ENCODE assay signal across 20 mouse cellular contexts in genomic region chr14:11828086-11828485, GRCm38 (mm10).
A peak's percentile ranks its signal among the peaks of the same experiment; 100 is the strongest.
DNase-seq lines count a peak whose midpoint lies in the region; TF ChIP-seq lines count a peak whose summit lies in the region.
"Had no signal": no experiment of that assay in that cellular context is flagged by ENCODE, and none has a peak within 500 bp of the region (broad histone marks: within the 10 kb centered on the region; RNA-seq: fewer than 3 reads in every experiment).

No protein-coding gene starts in this region.

- no peaks in the 10 kb centered on the region for H3K27me3 ChIP-seq in embryonic facial prominence, embryonic 10.5 days (replicated peaks; ENCODE audit: low read depth, poor library complexity, severe bottlenecking)
- H3K27me3 ChIP-seq: forebrain, embryonic 13.5 days; heart, embryonic 12.5 days; heart, embryonic 15.5 days had no signal

- no peaks in the 10 kb centered on the region for H3K36me3 ChIP-seq in embryonic facial prominence, embryonic 10.5 days (replicated peaks)
- H3K36me3 ChIP-seq: forebrain, embryonic 10.5 days; heart, embryonic 12.5 days; heart, embryonic 15.5 days had no signal

- H3K27ac ChIP-seq in gastrocnemius, adult 2 months: peak overlapping the region; percentile 28; the same call in 1 of the 2 replicates
- H3K27ac ChIP-seq in embryonic facial prominence, embryonic 10.5 days (replicated peaks): no peak overlapping the region
- H3K27ac ChIP-seq: forebrain, embryonic 10.5 days; forebrain, embryonic 13.5 days; heart, embryonic 15.5 days; hindbrain, embryonic 14.5 days; hindbrain, postnatal 0 days had no signal

- 32% methylated on average over 4 of the region's 4 CpGs for WGBS in embryonic facial prominence, embryonic 10.5 days

- intact Hi-C loops in gastrocnemius, adult 2 months (cut with DNase I): loop anchor here (10.0 kb wide), 1 partner anchor 307 kb away; no protein-coding TSS in a partner anchor
- intact Hi-C loops in left cerebral cortex, postnatal 4 days (cut with DNase I): loop anchor here (10.0 kb wide), 1 partner anchor 263 kb away; no protein-coding TSS in a partner anchor
- intact Hi-C loops in left cerebral cortex, postnatal 36 days (cut with DNase I): no loop called here

- peak; percentile 33 for DNase-seq in gastrocnemius, adult 2 months
- no peak for DNase-seq in gastrocnemius, postnatal 4 days (ENCODE audit: low spot score in 2 of 2)
- peak; percentile 8 for DNase-seq in left cerebral cortex, postnatal 4 days
- no peak for DNase-seq in left cerebral cortex, postnatal 36 days (ENCODE audit: low spot score in 2 of 2)
- peak; percentile 19 for DNase-seq in embryonic facial prominence, embryonic 10.5 days (ENCODE audit: low spot score)
- peak; percentile 26 for DNase-seq in yolk sac, embryonic 10.5 days (ENCODE audit: low spot score)
- DNase-seq: adrenal gland, adult 2 months; adrenal gland, postnatal 14 days; cerebellum, adult 11 months; cerebellum, adult 2 months; gastrocnemius, postnatal 36 days; heart, adult 18-20 months; heart, postnatal 10 days; heart, postnatal 4 days had no signal

- H3K9me3 ChIP-seq in embryonic facial prominence, embryonic 10.5 days: no peaks in the 10 kb centered on the region
- H3K9me3 ChIP-seq: forebrain, embryonic 10.5 days; forebrain, embryonic 13.5 days; heart, embryonic 12.5 days; heart, embryonic 15.5 days had no signal

- peaks cover 33% of the 10 kb centered on the region for H3K4me1 ChIP-seq in embryonic facial prominence, embryonic 10.5 days
- H3K4me1 ChIP-seq: heart, embryonic 15.5 days had no signal

- TF ChIP-seq CTCF in gastrocnemius, adult 2 months (IDR thresholded peaks at IDR 0.05): no peak

- H3K4me3 ChIP-seq in gastrocnemius, adult 2 months: no peak overlapping the region
- no peak overlapping the region for H3K4me3 ChIP-seq in embryonic facial prominence, embryonic 10.5 days
- H3K4me3 ChIP-seq: forebrain, embryonic 10.5 days; forebrain, embryonic 13.5 days; heart, embryonic 12.5 days; heart, embryonic 15.5 days had no signal

Comparison
In these comparisons a context has a peak if more than half of its experiments do, and no peak if none do; other contexts are left out.
1. DNase-seq: peak in gastrocnemius, adult 2 months (single experiment), left cerebral cortex, postnatal 4 days (single experiment), embryonic facial prominence, embryonic 10.5 days (single experiment) and yolk sac, embryonic 10.5 days (single experiment); none in gastrocnemius, postnatal 4 days (0 of 2) and left cerebral cortex, postnatal 36 days (0 of 2).